Comparison of ENCODE assay signal across 14 mouse cellular contexts in genomic region chr3:59063431-59063830, GRCm38 (mm10). TPM values are rescaled to one million over a fixed set of nuclear protein-coding genes. Genes with fewer than 3 reads are reported as not detected.
"Had no signal": no experiment of that assay in that cellular context is flagged by ENCODE, and none has a peak within 500 bp of the region (broad histone marks: within the 10 kb centered on the region; RNA-seq: fewer than 3 reads in every experiment).

No protein-coding gene starts in this region.

- H3K9ac ChIP-seq: kidney, embryonic 15.5 days; midbrain, embryonic 15.5 days; neural tube, embryonic 12.5 days; stomach, embryonic 15.5 days had no signal

- H3K4me2 ChIP-seq: kidney, embryonic 15.5 days; midbrain, embryonic 11.5 days; midbrain, embryonic 15.5 days; neural tube, embryonic 12.5 days; stomach, embryonic 15.5 days had no signal

- H3K9me3 ChIP-seq: kidney, embryonic 15.5 days; limb, embryonic 10.5 days; midbrain, embryonic 15.5 days; neural tube, embryonic 12.5 days; stomach, embryonic 15.5 days had no signal

- H3K27ac ChIP-seq: kidney, embryonic 15.5 days; left cerebral cortex, adult 2 months; limb, embryonic 10.5 days; midbrain, embryonic 15.5 days; neural tube, embryonic 12.5 days; stomach, embryonic 15.5 days had no signal

- H3K27me3 ChIP-seq: kidney, embryonic 15.5 days; midbrain, embryonic 15.5 days; neural tube, embryonic 12.5 days; stomach, embryonic 15.5 days had no signal

- H3K4me3 ChIP-seq: kidney, embryonic 15.5 days; left cerebral cortex, adult 2 months; limb, embryonic 10.5 days; midbrain, embryonic 15.5 days; neural tube, embryonic 12.5 days; stomach, embryonic 15.5 days had no signal

- DNase-seq: kidney, adult 18-20 months; kidney, postnatal 14 days; lung, adult 2 months; lung, postnatal 4 days; thymus, postnatal 4 days had no signal

- H3K36me3 ChIP-seq: kidney, embryonic 15.5 days; limb, embryonic 10.5 days; midbrain, embryonic 15.5 days; neural tube, embryonic 12.5 days; stomach, embryonic 15.5 days had no signal

- ATAC-seq: lung, postnatal 0 days; midbrain, embryonic 15.5 days had no signal

- H3K4me1 ChIP-seq: stomach, embryonic 15.5 days had no signal

RNA-seq across cellular contexts. Expression of gene Gpr171, which starts 38.2 kb away (rescaled TPM):
- polyA plus RNA-seq: testis, adult 2 months had no signal
